Mouse (Mus musculus) lung, postnatal 0 days (tissue): Measurements from ENCODE around the gene Arhgap21. TPM values are rescaled to one million over a fixed set of nuclear protein-coding genes. Genes with fewer than 3 reads are reported as not detected.

Experiments
- ATAC-seq: fragments of 200-750 bp; cut with Nextera tagmentation; 2 replicates; pipeline ENCODE4 v1.8.0; 2017; ENCODE audit warnings: moderate library complexity
- DNase-seq: peaks from one replicate; pipeline ENCODE4 v3.0.0-alpha.2; 2016; ENCODE audit warnings: low spot score
- H3K27ac ChIP-seq: fragments of 300-500 bp; sonication (generic); 2 replicates; pipeline ENCODE4 v1.5.1; 2014; ENCODE audit warnings: antibody characterized with exemption, mild to moderate bottlenecking, low read length, mixed read lengths
- H3K27me3 ChIP-seq: fragments of 300-500 bp; sonication (generic); replicated peaks from 2 replicates; pipeline ENCODE4 v1.6.1; 2014; ENCODE audit warnings: low read length, mixed read lengths; ENCODE audit not compliant: insufficient read depth
- H3K36me3 ChIP-seq: fragments of 300-500 bp; sonication (generic); 2 replicates; pipeline ENCODE4 v1.6.1; 2014; ENCODE audit warnings: low read length, mixed read lengths; ENCODE audit not compliant: insufficient read depth
- H3K4me1 ChIP-seq: fragments of 300-500 bp; sonication (generic); 2 replicates; pipeline ENCODE4 v1.6.1; 2014; ENCODE audit warnings: antibody characterized with exemption, low read depth, low read length, mixed read lengths; ENCODE audit not compliant: insufficient read depth
- H3K4me2 ChIP-seq: fragments of 300-500 bp; sonication (generic); replicated peaks from 2 replicates; pipeline ENCODE4 v1.6.1; 2014; ENCODE audit warnings: low read depth, mild to moderate bottlenecking, low read length, moderate library complexity, mixed read lengths
- H3K4me3 ChIP-seq: fragments of 300-500 bp; sonication (generic); 2 replicates; pipeline ENCODE4 v1.5.1; 2014; ENCODE audit warnings: low read depth, low read length
- H3K9ac ChIP-seq: fragments of 300-500 bp; sonication (generic); replicated peaks from 2 replicates; pipeline ENCODE4 v1.6.1; 2014; ENCODE audit warnings: low read depth, mild to moderate bottlenecking
- H3K9me3 ChIP-seq: fragments of 300-500 bp; sonication (generic); 2 replicates; pipeline ENCODE4 v1.6.1; 2016; ENCODE audit warnings: low read length, mixed read lengths
- CTCF ChIP-seq: IDR thresholded peaks from 2 replicates; pipeline ENCODE4 v1.5.1; 2016; ENCODE audit warnings: antibody characterized with exemption, mild to moderate bottlenecking
- EP300 ChIP-seq: IDR thresholded peaks from 2 replicates; pipeline ENCODE4 v1.6.1; 2016; ENCODE audit warnings: antibody characterized with exemption, mild to moderate bottlenecking, control low read depth
- WGBS: fragments of 180-500 bp; shearing (Covaris S2); extraction: QIAGEN DNeasy Blood & Tissue Kit; methylation state at CpG from one replicate; pipeline ENCODE4 v1.1.7; 2014; 5-methylcytosine and 5-hydroxymethylcytosine counted together
- polyA plus RNA-seq: library from polyadenylated mRNA; unstranded; fragments of >200 nt; fragmentation: Nextera tagmentation; extraction: Ambion mirVana; gene quantifications from 2 replicates; pipeline ENCODE4 v1.2.1, GENCODE M21; 2015

Gene Arhgap21
- polyA plus RNA-seq, 1 experiment from 2014 or later, result 9.9 TPM

DNA sequence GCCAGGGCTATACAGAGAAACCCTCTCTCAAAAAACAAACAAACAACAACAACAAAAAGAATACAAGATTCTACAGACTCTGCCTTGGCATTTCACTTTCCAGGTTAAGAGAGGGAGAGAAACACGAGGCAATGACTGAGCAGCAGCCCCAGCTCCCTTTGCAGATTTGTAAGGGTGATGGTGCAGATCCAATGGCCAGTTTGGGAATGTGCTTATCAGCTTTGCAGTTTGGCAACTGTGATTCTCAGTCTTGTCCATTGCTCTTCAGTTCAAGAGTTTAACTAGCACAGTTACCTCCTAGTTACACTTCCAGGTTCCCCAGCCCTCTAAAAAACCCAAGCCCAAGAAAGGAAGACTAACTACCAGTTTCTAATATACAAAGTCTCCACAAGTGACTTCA lies 47.7 kb downstream of the Arhgap21 start:
- TF ChIP-seq EP300, result no peak
- ATAC-seq (no peak), DNase-seq (no peak)
- Histone ChIP-seq H3K4me3 (no peak overlapping the region), H3K9ac (no peak overlapping the region), H3K27me3 (no peaks in the 10 kb centered on the region), H3K36me3 (no peaks in the 10 kb centered on the region), H3K9me3 (no peaks in the 10 kb centered on the region), H3K27ac (no peak overlapping the region), H3K4me1 (no peaks in the 10 kb centered on the region), H3K4me2 (no peak overlapping the region)
- 82% methylated on average over 1 of the region's 1 CpGs for WGBS

DNA sequence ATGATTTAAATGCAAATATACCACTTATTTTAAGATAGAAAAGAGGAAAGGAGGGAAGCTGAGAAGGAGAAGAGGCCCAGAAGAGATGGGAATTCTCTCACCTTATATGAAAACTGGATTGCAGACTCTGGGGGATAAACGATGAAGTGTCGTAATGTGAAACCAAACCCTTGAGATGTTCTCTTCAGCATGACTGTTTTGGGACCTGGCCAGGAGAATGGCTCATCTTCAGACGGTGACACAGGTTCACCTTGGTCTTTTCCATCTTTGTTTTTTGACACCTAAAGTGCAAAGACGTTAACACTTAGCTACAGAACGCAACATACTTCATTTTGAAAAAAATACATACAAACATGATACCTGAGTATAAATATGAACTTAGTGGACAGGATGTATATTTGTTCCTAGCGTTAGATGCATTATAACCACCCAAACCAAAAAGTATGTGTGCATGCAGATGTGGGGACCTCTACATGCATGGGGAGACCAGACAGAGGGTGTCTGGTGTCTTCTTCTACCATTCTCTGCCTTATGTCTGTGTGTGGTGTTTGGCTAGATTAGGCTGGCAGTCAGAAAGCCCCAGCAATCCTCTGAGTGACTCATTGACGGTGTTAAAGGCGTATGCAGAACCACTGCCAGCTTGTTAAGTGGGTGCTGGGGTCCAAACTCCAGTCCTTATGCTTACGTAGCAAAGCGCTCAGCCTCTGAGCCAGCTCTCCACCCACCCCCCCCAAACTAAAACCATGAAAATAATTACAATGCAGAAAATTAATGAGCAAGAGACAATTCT lies 54.0 kb downstream of the Arhgap21 start:
- Histone ChIP-seq H3K27me3 (no peaks in the 10 kb centered on the region), H3K4me1 (no peaks in the 10 kb centered on the region), H3K4me2 (no peak overlapping the region), H3K9ac (no peak overlapping the region), H3K4me3 (no peak overlapping the region), H3K9me3 (no peaks in the 10 kb centered on the region), H3K36me3 (no peaks in the 10 kb centered on the region), H3K27ac (no peak overlapping the region)
- no peak for DNase-seq
- TF ChIP-seq EP300, result no peak
- no peak for TF ChIP-seq CTCF
- 77% methylated on average over 10 of the region's 10 CpGs for WGBS
- ATAC-seq, result no peak

DNA sequence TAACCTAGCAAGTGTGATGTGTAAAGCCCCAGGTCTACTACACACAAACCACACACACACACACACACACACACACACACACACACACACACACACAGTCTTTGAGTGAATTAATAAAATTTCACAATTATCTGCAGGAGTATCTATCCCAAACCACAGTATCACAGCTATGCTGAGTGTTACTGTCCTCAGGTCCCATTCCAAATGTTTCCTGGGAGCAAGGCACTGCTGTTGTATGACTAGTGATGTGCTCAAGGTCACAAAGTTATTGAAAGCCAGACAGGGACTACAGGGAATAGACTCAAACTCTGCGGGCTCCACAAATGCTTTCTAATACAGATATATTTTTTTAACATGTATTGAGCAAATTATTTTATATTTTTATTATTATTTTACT lies 55.7 kb downstream of the Arhgap21 start:
- H3K9me3 ChIP-seq, result no peaks in the 10 kb centered on the region
- no peaks in the 10 kb centered on the region for H3K36me3 ChIP-seq
- ATAC-seq, result no peak
- no peaks in the 10 kb centered on the region for H3K27me3 ChIP-seq
- no peak for DNase-seq
- TF ChIP-seq EP300, result no peak
- TF ChIP-seq CTCF, result no peak
- no peak overlapping the region for H3K9ac ChIP-seq
- H3K4me3 ChIP-seq, result no peak overlapping the region
- peaks cover 3% of the 10 kb centered on the region; the same call in 1 of the 2 replicates for H3K4me1 ChIP-seq
- 97% methylated on average over 1 of the region's 1 CpGs for WGBS
- no peak overlapping the region for H3K27ac ChIP-seq
- no peak overlapping the region for H3K4me2 ChIP-seq

DNA sequence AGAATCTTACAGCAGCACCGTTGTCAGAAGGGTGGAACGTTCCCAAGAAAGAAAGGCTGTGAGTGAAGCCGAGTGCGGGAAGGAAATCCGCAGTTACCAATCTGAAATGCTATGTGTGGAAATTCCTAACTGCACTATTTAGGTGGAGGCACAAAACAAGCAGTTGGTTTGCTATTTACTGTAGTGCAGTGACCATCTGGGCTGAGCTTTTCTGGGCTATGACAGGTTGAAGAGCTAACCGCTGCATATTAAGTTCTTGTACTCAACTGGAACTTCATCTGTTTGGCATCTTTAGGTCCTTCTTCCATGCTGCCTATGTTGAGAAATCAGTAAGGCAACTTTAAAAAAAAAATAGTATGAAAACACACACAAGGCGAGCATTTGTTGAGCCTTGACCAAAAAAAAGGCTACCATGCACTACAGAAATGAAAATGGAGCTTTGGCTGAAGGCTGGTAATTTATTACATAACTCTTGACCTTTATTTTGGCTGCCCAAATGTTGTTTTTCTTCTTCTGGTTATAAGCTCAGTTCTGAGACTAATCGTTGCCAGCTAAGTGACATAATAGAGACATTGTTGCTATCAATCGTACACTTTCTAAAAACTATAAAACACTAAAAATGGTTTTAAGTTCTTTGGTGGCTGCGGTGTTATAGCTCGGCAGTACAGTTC lies 56.2 kb downstream of the Arhgap21 start:
- peaks cover 3% of the 10 kb centered on the region; the same call in 1 of the 2 replicates for H3K4me1 ChIP-seq
- H3K27ac ChIP-seq, result no peak overlapping the region
- no peak for TF ChIP-seq CTCF
- TF ChIP-seq EP300, result no peak
- WGBS, result 83% methylated on average over 11 of the region's 11 CpGs
- H3K4me3 ChIP-seq, result no peak overlapping the region
- no peak for DNase-seq
- H3K9me3 ChIP-seq, result no peaks in the 10 kb centered on the region
- ATAC-seq, result no peak
- H3K36me3 ChIP-seq, result no peaks in the 10 kb centered on the region
- no peaks in the 10 kb centered on the region for H3K27me3 ChIP-seq
- no peak overlapping the region for H3K9ac ChIP-seq
- H3K4me2 ChIP-seq, result no peak overlapping the region

DNA sequence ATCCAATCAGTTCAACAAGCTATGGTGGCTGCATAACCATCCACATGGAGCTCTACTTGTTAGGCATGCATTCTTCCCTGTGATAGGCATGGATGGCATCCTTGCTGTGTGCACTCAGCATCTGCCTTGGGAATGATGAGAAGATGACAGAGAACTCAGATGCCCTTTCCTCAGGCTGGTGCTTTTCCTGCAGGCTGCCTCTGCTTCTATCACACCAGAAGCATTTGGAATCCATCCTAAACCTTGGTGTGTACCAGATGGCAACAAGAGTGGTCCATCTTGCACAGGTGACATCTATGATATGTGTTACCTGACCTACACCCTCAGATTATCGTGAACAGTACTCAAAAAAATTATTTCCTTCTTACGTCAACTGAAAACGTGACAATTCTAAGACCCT lies 58.2 kb downstream of the Arhgap21 start:
- TF ChIP-seq EP300 (no peak), CTCF (no peak)
- no peak overlapping the region for H3K27ac ChIP-seq
- H3K4me3 ChIP-seq, result no peak overlapping the region
- 87% methylated on average over 3 of the region's 3 CpGs for WGBS
- H3K27me3 ChIP-seq, result no peaks in the 10 kb centered on the region
- peaks cover 3% of the 10 kb centered on the region; the same call in 1 of the 2 replicates for H3K4me1 ChIP-seq
- H3K4me2 ChIP-seq, result no peak overlapping the region
- H3K36me3 ChIP-seq, result no peaks in the 10 kb centered on the region
- no peak overlapping the region for H3K9ac ChIP-seq
- no peak for ATAC-seq
- no peak for DNase-seq
- H3K9me3 ChIP-seq, result no peaks in the 10 kb centered on the region

DNA sequence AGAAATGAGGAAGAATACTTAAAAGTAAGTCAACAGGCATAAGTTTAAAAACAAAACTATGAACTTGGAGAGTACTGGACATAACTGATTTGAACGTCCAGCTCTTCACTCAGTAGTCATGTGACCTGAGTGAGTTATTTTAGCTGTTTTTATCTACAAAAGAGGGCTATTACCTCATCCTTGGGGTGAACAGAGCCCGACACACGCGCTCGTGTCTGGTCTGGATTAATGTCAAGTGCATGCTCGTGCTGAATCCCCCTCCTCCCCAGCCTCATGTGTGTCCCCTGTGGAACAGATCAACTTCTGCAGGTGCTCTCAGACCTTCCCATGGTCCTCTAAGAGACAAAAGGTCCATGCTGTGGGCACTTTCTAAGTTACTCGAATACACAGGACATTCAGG lies 59.3 kb downstream of the Arhgap21 start:
- Histone ChIP-seq H3K4me3 (no peak overlapping the region), H3K9me3 (no peaks in the 10 kb centered on the region), H3K27ac (no peak overlapping the region), H3K36me3 (no peaks in the 10 kb centered on the region), H3K4me1 (peaks cover 3% of the 10 kb centered on the region; the same call in 1 of the 2 replicates), H3K27me3 (no peaks in the 10 kb centered on the region), H3K4me2 (no peak overlapping the region), H3K9ac (no peak overlapping the region)
- 36% methylated on average over 7 of the region's 7 CpGs for WGBS
- TF ChIP-seq EP300 (no peak), CTCF (no peak)
- ATAC-seq (peak; percentile 62; the same call in 1 of the 2 replicates), DNase-seq (peak; percentile 10)
